In the genomic region with DNA sequence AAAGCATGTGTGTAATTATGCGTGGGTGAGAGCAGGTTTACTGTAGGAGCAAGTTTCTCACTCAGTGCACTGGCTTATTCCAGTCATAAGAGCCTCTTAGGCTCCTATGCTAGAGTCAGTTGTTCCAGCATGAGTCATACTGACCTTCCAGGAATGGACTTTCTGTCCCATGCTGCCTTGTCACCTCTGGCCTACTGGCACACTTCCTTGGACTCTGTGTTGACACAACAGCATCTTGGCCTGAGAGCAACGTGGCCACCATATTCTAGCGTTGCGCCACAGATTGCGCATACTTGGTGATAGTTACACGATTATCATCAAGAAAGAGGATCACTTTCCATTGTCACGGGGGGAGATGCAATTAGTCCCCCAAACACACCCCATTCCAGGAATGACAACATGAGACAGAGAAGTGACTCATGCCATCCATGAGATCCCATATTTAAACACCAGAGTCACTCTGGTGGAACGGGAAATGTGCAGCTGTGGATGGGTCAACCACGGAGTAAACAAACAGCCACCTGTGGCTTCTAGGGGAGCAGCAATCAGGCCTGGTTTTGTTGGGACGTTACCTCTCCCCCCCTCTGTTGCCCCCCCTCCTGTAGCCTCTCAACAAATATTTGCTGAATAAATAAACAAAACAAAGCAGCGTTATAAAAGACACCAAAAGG, we compare ENCODE assay signal across 20 mouse cellular contexts.
A peak's percentile ranks its signal among the peaks of the same experiment; 100 is the strongest.
DNase-seq lines count a peak whose midpoint lies in the region; ATAC-seq and TF ChIP-seq lines count a peak whose summit lies in the region.
"Had no signal": no experiment of that assay in that cellular context is flagged by ENCODE, and none has a peak within 500 bp of the region (broad histone marks: within the 10 kb centered on the region; RNA-seq: fewer than 3 reads in every experiment).

No protein-coding gene starts in this region.

- no peak overlapping the region for H3K4me3 ChIP-seq in liver, adult 2 months (ENCODE audit: insufficient read depth, low read depth, low read length)
- H3K4me3 ChIP-seq in liver, postnatal 0 days (ENCODE audit: low read depth, low read length), result no peak overlapping the region
- H3K4me3 ChIP-seq in stomach, postnatal 0 days (ENCODE audit: low read depth, low read length), result no peak overlapping the region
- H3K4me3 ChIP-seq: limb, embryonic 13.5 days; midbrain, embryonic 10.5 days; neural tube, embryonic 15.5 days had no signal

- H3K36me3 ChIP-seq in liver, adult 2 months (ENCODE audit: control insufficient read depth, insufficient read depth, low read length), result no peaks in the 10 kb centered on the region
- H3K36me3 ChIP-seq in liver, postnatal 0 days (replicated peaks; ENCODE audit: insufficient read depth, low read length), result no peaks in the 10 kb centered on the region
- H3K36me3 ChIP-seq in stomach, postnatal 0 days (ENCODE audit: control insufficient read depth, insufficient read depth, low read length), result no peaks in the 10 kb centered on the region
- H3K36me3 ChIP-seq: limb, embryonic 13.5 days; midbrain, embryonic 10.5 days; neural tube, embryonic 15.5 days had no signal

- no peak for TF ChIP-seq POLR2A in liver, adult 2 months (IDR thresholded peaks at IDR 0.05; ENCODE audit: extremely low read depth, insufficient read depth, low read length)

- H3K9me3 ChIP-seq in liver, postnatal 0 days (ENCODE audit: low read length), result no peaks in the 10 kb centered on the region
- no peaks in the 10 kb centered on the region for H3K9me3 ChIP-seq in stomach, postnatal 0 days (ENCODE audit: control insufficient read depth, low read length)
- H3K9me3 ChIP-seq: limb, embryonic 13.5 days; midbrain, embryonic 10.5 days; neural tube, embryonic 15.5 days had no signal

- no peak overlapping the region for H3K27ac ChIP-seq in liver, adult 2 months (replicated peaks; ENCODE audit: insufficient read depth, low read depth, low read length)
- no peak overlapping the region for H3K27ac ChIP-seq in liver, postnatal 0 days (ENCODE audit: low read depth)
- no peak overlapping the region for H3K27ac ChIP-seq in stomach, postnatal 0 days (replicated peaks)
- H3K27ac ChIP-seq: limb, embryonic 13.5 days; midbrain, embryonic 10.5 days; neural tube, embryonic 15.5 days had no signal

- no peaks in the 10 kb centered on the region for H3K27me3 ChIP-seq in liver, adult 2 months (ENCODE audit: control insufficient read depth, insufficient read depth, low read length)
- no peaks in the 10 kb centered on the region for H3K27me3 ChIP-seq in liver, postnatal 0 days (ENCODE audit: insufficient read depth, low read length)
- no peaks in the 10 kb centered on the region for H3K27me3 ChIP-seq in stomach, postnatal 0 days (ENCODE audit: control insufficient read depth, insufficient read depth, low read length)
- H3K27me3 ChIP-seq: neural tube, embryonic 15.5 days had no signal

- no peaks in the 10 kb centered on the region for H3K79me2 ChIP-seq in liver, adult 2 months (ENCODE audit: control insufficient read depth, insufficient read depth, low read length)

- H3K9ac ChIP-seq in liver, adult 2 months (ENCODE audit: low read depth, low read length), result no peak overlapping the region
- H3K9ac ChIP-seq in liver, postnatal 0 days (replicated peaks), result no peak overlapping the region
- no peak overlapping the region for H3K9ac ChIP-seq in stomach, postnatal 0 days (ENCODE audit: low read length)
- H3K9ac ChIP-seq: forebrain, postnatal 0 days; limb, embryonic 13.5 days; lung, embryonic 14.5 days; neural tube, embryonic 15.5 days had no signal

- ATAC-seq in liver, postnatal 0 days, result no peak
- peak; percentile 65; the same call in 1 of the 2 replicates for ATAC-seq in stomach, postnatal 0 days (ENCODE audit: low FRiP score, low TSS enrichment)
- ATAC-seq: forebrain, postnatal 0 days had no signal

- DNase-seq in gastrocnemius, adult 18-20 months (ENCODE audit: low spot score), result peak; percentile 42
- DNase-seq in gastrocnemius, postnatal 4 days (ENCODE audit: low spot score in 2 of 2), result no peak
- peak; percentile 9 for DNase-seq in liver, adult 2 months (ENCODE audit: extremely low read depth, low read depth, low spot score)
- no peak for DNase-seq in liver, postnatal 0 days
- DNase-seq in lung, adult 18-20 months, result peak; percentile 43 to 44
- DNase-seq in stomach, postnatal 0 days (ENCODE audit: low spot score), result no peak
- DNase-seq in ovary, postnatal 10 days (ENCODE audit: low spot score), result no peak
- no peak for DNase-seq in ovary, postnatal 14 days (ENCODE audit: low spot score)
- DNase-seq: cerebellum, adult 11 months; cerebellum, postnatal 25 days; forebrain, postnatal 0 days; gastrocnemius, postnatal 14 days; heart, postnatal 4 days; layer of hippocampus, adult 9-11 months; lung, embryonic 14.5 days; right cerebral cortex, adult 18-20 months had no signal

- TF ChIP-seq EP300 in liver, postnatal 0 days (IDR thresholded peaks at IDR 0.05; ENCODE audit: low read depth), result no peak
- no peak for TF ChIP-seq EP300 in stomach, postnatal 0 days (optimal IDR thresholded peaks at IDR 0.05)

- no peak for TF ChIP-seq CTCF in liver, adult 2 months (IDR thresholded peaks at IDR 0.05; ENCODE audit: low read depth, low read length)
- TF ChIP-seq CTCF in liver, postnatal 0 days (IDR thresholded peaks at IDR 0.05; ENCODE audit: low read depth), result no peak
- TF ChIP-seq CTCF in stomach, postnatal 0 days (IDR thresholded peaks at IDR 0.05; ENCODE audit: low read depth), result no peak

- WGBS in liver, adult 2 months, result 61% methylated on average over 11 of the region's 11 CpGs
- WGBS in liver, postnatal 0 days (ENCODE audit: insufficient replicate concordance), result 70% methylated on average over 11 of the region's 11 CpGs
- WGBS in stomach, postnatal 0 days, result 65% methylated on average over 11 of the region's 11 CpGs

- no peaks in the 10 kb centered on the region for H3K4me1 ChIP-seq in liver, adult 2 months (ENCODE audit: control insufficient read depth, insufficient read depth, low read length)
- H3K4me1 ChIP-seq in liver, postnatal 0 days (ENCODE audit: insufficient read depth), result no peaks in the 10 kb centered on the region
- H3K4me1 ChIP-seq in stomach, postnatal 0 days (replicated peaks; ENCODE audit: control insufficient read depth, insufficient read depth), result no peaks in the 10 kb centered on the region
- H3K4me1 ChIP-seq: midbrain, embryonic 10.5 days; neural tube, embryonic 15.5 days had no signal

- no peak overlapping the region for H3K4me2 ChIP-seq in liver, postnatal 0 days (ENCODE audit: low read depth, low read length)
- no peak overlapping the region for H3K4me2 ChIP-seq in stomach, postnatal 0 days (replicated peaks; ENCODE audit: low read depth)
- H3K4me2 ChIP-seq: heart, embryonic 11.5 days; limb, embryonic 13.5 days; lung, embryonic 14.5 days; neural tube, embryonic 15.5 days had no signal

Comparison
In these comparisons a context has a peak if more than half of its experiments do, and no peak if none do; other contexts are left out.
1. DNase-seq: peak in gastrocnemius, adult 18-20 months (single experiment), liver, adult 2 months (single experiment) and lung, adult 18-20 months (2 of 2); none in gastrocnemius, postnatal 4 days (0 of 2), liver, postnatal 0 days (single experiment), stomach, postnatal 0 days (single experiment), ovary, postnatal 10 days (single experiment) and ovary, postnatal 14 days (single experiment).